Mouse (Mus musculus) MEL (cell line): ENCODE results near the gene Olfr43.

ENCODE experiments used
- CTCF ChIP-seq, 3 experiments: IDR thresholded peaks in 2 of 3; conservative IDR thresholded peaks in 1 of 3; 2 replicates each; pipeline ENCODE4 v1.5.1; 2011 to 2012; ENCODE audit warnings: low read length in 3 of 3, low read depth in 2 of 3, mild to moderate bottlenecking in 2 of 3, improper control_type of control experiment in 1 of 3, inconsistent platforms in 1 of 3, mixed read lengths in 1 of 3, moderate library complexity in 1 of 3; ENCODE audit not compliant: control insufficient read depth in 1 of 3, insufficient read depth in 1 of 3, poor library complexity in 1 of 3, severe bottlenecking in 1 of 3
- HCFC1 ChIP-seq: IDR thresholded peaks from 2 replicates; pipeline ENCODE4 v1.6.1; 2012; ENCODE audit warnings: low read depth, mild to moderate bottlenecking, inconsistent platforms, low read length, improper control_type of control experiment, moderate library complexity
- MAFK ChIP-seq: IDR thresholded peaks from 2 replicates; pipeline ENCODE4 v1.6.1; 2011; ENCODE audit warnings: low read depth, mild to moderate bottlenecking, low read length, improper control_type of control experiment, borderline replicate concordance
- MAX ChIP-seq: IDR thresholded peaks from 2 replicates; pipeline ENCODE4 v1.6.1; 2011; ENCODE audit warnings: low read length, improper control_type of control experiment
- POLR2A ChIP-seq, 2 experiments: IDR thresholded peaks; 2 replicates each; pipeline ENCODE4 v1.6.1; 2011 to 2012; ENCODE audit warnings: low read length in 2 of 2, mild to moderate bottlenecking in 2 of 2, control low read depth in 1 of 2, improper control_type of control experiment in 1 of 2, low read depth in 1 of 2, moderate library complexity in 1 of 2; ENCODE audit not compliant: control insufficient read depth in 1 of 2, insufficient read depth in 1 of 2, poor library complexity in 1 of 2

DNA sequence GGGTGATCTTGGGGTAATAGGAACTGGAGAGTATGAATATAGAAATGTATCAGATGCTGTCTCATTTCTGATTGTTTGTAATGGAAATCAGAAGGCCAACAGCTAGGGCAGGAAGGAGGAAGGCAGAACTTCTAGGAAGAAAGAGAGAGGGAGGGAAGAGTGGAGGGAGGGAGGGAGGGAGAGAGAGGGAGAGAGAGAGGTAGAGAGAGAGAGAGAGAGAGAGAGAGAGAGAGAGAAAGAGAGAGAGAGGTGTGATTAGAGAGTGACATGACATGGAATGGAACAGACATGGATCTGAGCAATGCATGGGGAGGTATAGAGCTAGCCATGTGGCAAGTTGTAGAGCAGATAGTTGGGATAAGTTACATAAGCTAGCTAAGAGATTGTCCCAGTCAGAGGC is 42.4 kb downstream of the Olfr43 start:
- TF ChIP-seq HCFC1, result no peak
- TF ChIP-seq CTCF (IDR thresholded peaks at IDR 0.05 in 2 of 3, conservative IDR thresholded peaks at IDR 0.05 in 1 of 3; ENCODE audit: control insufficient read depth in 1 of 3, insufficient read depth in 1 of 3, low read depth in 2 of 3, low read length in 3 of 3, poor library complexity in 1 of 3, severe bottlenecking in 1 of 3), result no peak
- TF ChIP-seq MAX, result no peak
- no peak for TF ChIP-seq POLR2A (IDR thresholded peaks at IDR 0.05; ENCODE audit: control insufficient read depth in 1 of 2, insufficient read depth in 1 of 2, low read depth in 1 of 2, low read length in 2 of 2, poor library complexity in 1 of 2)
- TF ChIP-seq MAFK, result no peak
